Mouse (Mus musculus) kidney, adult 10 weeks (tissue): ENCODE data around the gene Paqr4. TPM values are rescaled to one million over a fixed set of nuclear protein-coding genes. Genes with fewer than 3 reads are reported as not detected.

Source experiments
- polyA plus RNA-seq: library from polyadenylated mRNA; stranded (reverse); fragments of 350-450 nt; fragmentation: Illumina TruSeq; extraction: RNeasy Lipid Tissue Mini Kit (QIAGEN cat#74804); gene quantifications from one replicate; pipeline ENCODE4 v1.2.3, GENCODE M21; 2014; ENCODE audit warnings: low read depth, low replicate concordance

Paqr4 gene
- 0.65 TPM for polyA plus RNA-seq

GRCm38 (mm10) chr17:23740598-23741021, at the start of gene Paqr4:
Gene Paqr4, minus strand, starts transcription at chr17:23740867.

GRCm38 (mm10) chr17:23785561-23786471, 45.1 kb upstream of the Paqr4 start, which contains the start of gene Flywch2:
Gene Flywch2, minus strand, starts transcription at chr17:23786081.

GRCm38 (mm10) chr17:23771284-23772218, 30.9 kb upstream of the Paqr4 start, which contains the start of gene Flywch1:
Gene Flywch1, minus strand, starts transcription at chr17:23771602.

GRCm38 (mm10) chr17:23745301-23746251, 4.9 kb upstream of the Paqr4 start, which contains the start of gene Kremen2:
Gene Kremen2, minus strand, starts transcription at chr17:23745833.

GRCm38 (mm10) chr17:23725999-23726757, 14.5 kb downstream of the Paqr4 start, which contains the start of gene Pkmyt1:
Gene Pkmyt1, plus strand, starts transcription at chr17:23726336.

GRCm38 (mm10) chr17:23722376-23723125, 18.1 kb downstream of the Paqr4 start, which contains the start of gene 1520401A03Rik:
Gene 1520401A03Rik, minus strand, starts transcription at chr17:23722783.

Other genes with a start within 250 kb of the Paqr4 start
- 0.32 TPM for gene Zfp213, start 176.6 kb downstream of the Paqr4 start, polyA plus RNA-seq
- gene Zfp13, start 141.4 kb downstream of the Paqr4 start, polyA plus RNA-seq = not detected
- not detected for gene Zscan10, start 140.0 kb downstream of the Paqr4 start, polyA plus RNA-seq
- gene Mmp25, start 95.6 kb downstream of the Paqr4 start, polyA plus RNA-seq = 0.08 TPM
- gene Bicdl2, start 80.4 kb downstream of the Paqr4 start, polyA plus RNA-seq = 0.28 TPM
- 7.0 TPM for gene Hcfc1r1, start 67.3 kb downstream of the Paqr4 start, polyA plus RNA-seq
- gene Thoc6, start 67.0 kb downstream of the Paqr4 start, polyA plus RNA-seq = 1.8 TPM
- gene Tnfrsf12a, start 63.4 kb downstream of the Paqr4 start, polyA plus RNA-seq = 0.65 TPM
- gene Cldn6, start 61.6 kb downstream of the Paqr4 start, polyA plus RNA-seq = 0.32 TPM
- gene Cldn9, start 56.8 kb downstream of the Paqr4 start, polyA plus RNA-seq = not detected
- gene 1520401A03Rik, start 18.1 kb downstream of the Paqr4 start, polyA plus RNA-seq = not detected
- not detected for gene Pkmyt1, start 14.5 kb downstream of the Paqr4 start, polyA plus RNA-seq
- gene Kremen2, start 5.0 kb upstream of the Paqr4 start, polyA plus RNA-seq = not detected
- gene Flywch1, start 30.7 kb upstream of the Paqr4 start, polyA plus RNA-seq = 0.65 TPM
- gene Flywch2, start 45.2 kb upstream of the Paqr4 start, polyA plus RNA-seq = not detected
- gene Srrm2, start 49.7 kb upstream of the Paqr4 start, polyA plus RNA-seq = 69.0 TPM
- 12.0 TPM for gene Elob, start 88.3 kb upstream of the Paqr4 start, polyA plus RNA-seq
- not detected for gene Prss33, start 95.2 kb upstream of the Paqr4 start, polyA plus RNA-seq
- not detected for gene Prss32, start 103.0 kb upstream of the Paqr4 start, polyA plus RNA-seq
- gene Prss41, start 103.3 kb upstream of the Paqr4 start, polyA plus RNA-seq = not detected
- gene Prss21, start 127.2 kb upstream of the Paqr4 start, polyA plus RNA-seq = not detected
- not detected for gene Dcpp1, start 140.0 kb upstream of the Paqr4 start, polyA plus RNA-seq
- gene Dcpp2, start 140.0 kb upstream of the Paqr4 start, polyA plus RNA-seq = not detected
- gene Dcpp3, start 176.6 kb upstream of the Paqr4 start, polyA plus RNA-seq = not detected
- gene Sbp, start 200.8 kb upstream of the Paqr4 start, polyA plus RNA-seq = not detected
- gene Sbpl, start 214.4 kb upstream of the Paqr4 start, polyA plus RNA-seq = not detected
- gene Prss30, start 239.7 kb upstream of the Paqr4 start, polyA plus RNA-seq = not detected